Mouse (Mus musculus): ENCODE results near the gene BC067074.

BC067074 gene

GRCm38 (mm10) chr13:113324241-113324640 is 31.3 kb downstream of the BC067074 start:
- no peak for DNase-seq

- DNase-seq: no peak
Measured at GRCm38 (mm10) chr13:113325678-113326077, 32.7 kb downstream of the BC067074 start.

- no peak for DNase-seq
Measured at GRCm38 (mm10) chr13:113332256-113332655, 39.3 kb downstream of the BC067074 start.

- no peak for DNase-seq
Measured at GRCm38 (mm10) chr13:113333374-113333773, 40.4 kb downstream of the BC067074 start.

- no peak for DNase-seq
Measured at GRCm38 (mm10) chr13:113333931-113334330, 41.0 kb downstream of the BC067074 start.

- DNase-seq: no peak
Measured at GRCm38 (mm10) chr13:113334773-113335172, 41.8 kb downstream of the BC067074 start.

- peak; percentile 41 to 56 for DNase-seq
Measured at GRCm38 (mm10) chr13:113337223-113337858, 44.4 kb downstream of the BC067074 start.

GRCm38 (mm10) chr13:113340644-113341043 is 47.7 kb downstream of the BC067074 start:
- DNase-seq: no peak

GRCm38 (mm10) chr13:113341161-113341560 is 48.2 kb downstream of the BC067074 start:
- no peak for DNase-seq

- no peak for DNase-seq
Measured at GRCm38 (mm10) chr13:113342355-113342919, 49.5 kb downstream of the BC067074 start.

GRCm38 (mm10) chr13:113350743-113351430 is 57.9 kb downstream of the BC067074 start:
- no peak for DNase-seq

- no peak for DNase-seq
Measured at GRCm38 (mm10) chr13:113353546-113353945, 60.6 kb downstream of the BC067074 start.

GRCm38 (mm10) chr13:113353955-113354354 is 61.0 kb downstream of the BC067074 start:
- no peak for DNase-seq

GRCm38 (mm10) chr13:113355022-113355421 is 62.1 kb downstream of the BC067074 start:
- no peak for DNase-seq

GRCm38 (mm10) chr13:113357438-113358144 is 64.6 kb downstream of the BC067074 start:
- no peak for DNase-seq

- DNase-seq: no peak
Measured at GRCm38 (mm10) chr13:113359676-113360075, 66.7 kb downstream of the BC067074 start.

GRCm38 (mm10) chr13:113365976-113366375 is 73.0 kb downstream of the BC067074 start:
- DNase-seq: no peak

- no peak for DNase-seq
Measured at GRCm38 (mm10) chr13:113368931-113369579, 76.1 kb downstream of the BC067074 start.

GRCm38 (mm10) chr13:113369622-113370021 is 76.7 kb downstream of the BC067074 start:
- DNase-seq: no peak

- DNase-seq: no peak
Measured at GRCm38 (mm10) chr13:113373291-113374083, 80.5 kb downstream of the BC067074 start.

GRCm38 (mm10) chr13:113374084-113374405 is 81.1 kb downstream of the BC067074 start:
- DNase-seq: no peak

- DNase-seq: no peak
Measured at GRCm38 (mm10) chr13:113377631-113378030, 84.7 kb downstream of the BC067074 start.

Measured in B cell, adult 2 months (primary cell).